Mouse (Mus musculus): ENCODE measurements around the gene Reln.

Gene Reln

GRCm38 (mm10) chr5:22307853-22308252 is 36.6 kb downstream of the Reln start:
- DNase-seq (ENCODE audit: low spot score in 2 of 2): no peak

DNA sequence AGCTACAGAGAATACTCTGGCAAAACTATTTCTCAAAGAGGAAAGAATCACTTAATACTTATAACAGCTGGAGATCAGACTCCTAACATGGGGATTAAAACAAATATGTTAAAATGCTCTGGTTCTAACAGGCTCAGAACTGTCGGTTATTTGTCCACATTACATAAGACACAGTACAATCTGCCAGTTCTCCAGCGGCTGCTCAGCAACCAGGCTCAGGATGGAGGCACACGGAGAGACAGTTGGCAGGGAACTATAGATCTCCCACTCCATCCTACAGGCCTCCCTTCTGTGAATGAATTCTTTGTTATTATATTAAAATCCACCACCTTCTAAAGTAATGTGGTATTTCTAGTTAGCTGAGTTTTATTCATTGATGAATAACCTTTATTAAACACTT is 37.4 kb downstream of the Reln start:
- no peak for DNase-seq (ENCODE audit: low spot score in 2 of 2)

GRCm38 (mm10) chr5:22303709-22304108 is 40.8 kb downstream of the Reln start:
- no peak for DNase-seq (ENCODE audit: low spot score in 2 of 2)

GRCm38 (mm10) chr5:22302309-22302708 is 42.2 kb downstream of the Reln start:
- DNase-seq (ENCODE audit: low spot score in 2 of 2): no peak

GRCm38 (mm10) chr5:22300788-22301187 is 43.7 kb downstream of the Reln start:
- no peak for DNase-seq (ENCODE audit: low spot score in 2 of 2)

- no peak for DNase-seq (ENCODE audit: low spot score in 2 of 2)
These were observed 44.5 kb downstream of the Reln start for GRCm38 (mm10) chr5:22300046-22300445.

DNA sequence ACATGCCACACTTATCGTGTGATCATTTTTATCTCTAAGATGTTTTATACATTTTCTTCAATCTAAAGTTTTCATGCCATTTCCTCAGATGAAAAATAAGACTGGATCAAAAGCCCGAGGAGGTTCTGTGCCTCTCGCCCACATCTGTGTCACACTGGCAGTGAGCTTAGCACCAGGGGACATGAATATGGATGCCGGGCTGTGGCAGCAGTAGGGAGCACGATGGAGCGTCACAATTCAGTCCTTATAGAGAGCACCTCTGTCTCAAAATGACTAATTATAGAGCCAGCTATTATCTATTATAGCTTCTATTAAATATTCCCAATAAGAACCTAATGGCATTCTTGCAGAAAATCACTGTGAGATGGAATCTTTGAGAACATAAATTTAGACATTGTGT is 49.3 kb downstream of the Reln start:
- DNase-seq (ENCODE audit: low spot score in 2 of 2): no peak

DNA sequence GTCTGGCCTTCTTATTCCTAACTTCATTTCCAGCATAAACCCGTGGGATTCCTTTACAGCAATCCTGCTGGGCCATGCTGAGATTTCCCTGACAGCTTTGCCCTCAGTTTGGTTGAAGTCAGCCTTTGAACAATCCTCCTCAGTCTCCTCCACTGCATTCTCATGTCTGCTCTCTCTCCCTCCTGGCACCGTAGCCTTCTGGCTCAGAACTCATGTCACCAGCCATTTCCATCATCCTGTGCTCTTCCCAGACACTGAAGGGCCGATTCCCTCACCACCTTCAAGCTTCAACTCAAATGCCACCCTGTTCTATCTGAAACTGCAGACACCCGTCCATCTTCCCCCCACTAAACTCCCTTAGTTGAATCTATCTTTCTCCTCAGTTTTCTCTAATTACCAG is 53.1 kb downstream of the Reln start:
- no peak for DNase-seq (ENCODE audit: low spot score in 2 of 2)

- no peak for DNase-seq (ENCODE audit: low spot score in 2 of 2)
These were observed 59.1 kb downstream of the Reln start for GRCm38 (mm10) chr5:22285396-22285795.

DNA sequence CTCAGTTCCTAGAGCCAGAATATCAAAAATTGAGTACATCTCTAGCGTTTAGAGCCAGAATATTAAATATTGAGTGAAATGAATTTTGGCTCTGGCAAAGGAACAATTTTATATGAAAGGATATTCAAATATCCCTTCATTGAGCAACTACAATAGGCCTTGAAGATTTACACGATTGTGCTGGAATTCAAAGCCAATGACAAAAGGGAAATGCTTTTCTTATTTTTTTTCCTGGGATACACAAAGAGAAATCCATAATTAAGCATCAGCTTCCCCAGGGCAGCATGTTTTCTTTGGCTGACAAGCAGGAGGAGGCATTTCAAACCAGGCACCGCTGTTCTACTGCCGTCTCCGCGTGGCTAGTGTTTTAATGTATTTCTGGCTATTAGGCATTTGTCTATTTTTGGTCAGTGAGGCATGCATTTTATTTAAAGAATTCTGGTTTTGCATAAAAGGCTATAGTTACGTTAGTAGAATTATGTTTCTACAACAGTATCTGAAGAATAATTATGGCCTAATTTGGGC is 62.3 kb downstream of the Reln start:
- no peak for DNase-seq (ENCODE audit: low spot score in 2 of 2)

GRCm38 (mm10) chr5:22280534-22281164 is 63.9 kb downstream of the Reln start:
- no peak for DNase-seq (ENCODE audit: low spot score in 2 of 2)

- DNase-seq (ENCODE audit: low spot score in 2 of 2): no peak
These were observed 65.3 kb downstream of the Reln start for GRCm38 (mm10) chr5:22279201-22279600.

DNA sequence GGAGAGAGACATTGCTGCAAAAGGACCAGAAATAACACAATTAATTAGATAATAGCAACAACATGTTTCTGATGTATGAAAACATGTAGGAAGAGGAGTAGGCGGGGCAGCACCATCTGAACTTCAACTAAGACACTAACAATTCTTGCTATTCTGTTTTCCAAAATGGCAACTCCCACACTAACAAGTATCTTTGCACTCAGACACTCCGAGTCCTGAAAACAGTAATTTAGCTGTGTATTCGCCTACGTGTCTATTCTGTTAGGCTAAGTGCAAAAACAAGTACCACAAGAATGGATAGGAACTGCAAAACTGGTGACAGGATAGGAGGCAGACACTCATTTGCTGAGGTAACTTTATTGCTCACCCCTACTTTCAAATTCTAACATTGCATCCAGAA is 70.4 kb downstream of the Reln start:
- no peak for DNase-seq (ENCODE audit: low spot score in 2 of 2)

DNA sequence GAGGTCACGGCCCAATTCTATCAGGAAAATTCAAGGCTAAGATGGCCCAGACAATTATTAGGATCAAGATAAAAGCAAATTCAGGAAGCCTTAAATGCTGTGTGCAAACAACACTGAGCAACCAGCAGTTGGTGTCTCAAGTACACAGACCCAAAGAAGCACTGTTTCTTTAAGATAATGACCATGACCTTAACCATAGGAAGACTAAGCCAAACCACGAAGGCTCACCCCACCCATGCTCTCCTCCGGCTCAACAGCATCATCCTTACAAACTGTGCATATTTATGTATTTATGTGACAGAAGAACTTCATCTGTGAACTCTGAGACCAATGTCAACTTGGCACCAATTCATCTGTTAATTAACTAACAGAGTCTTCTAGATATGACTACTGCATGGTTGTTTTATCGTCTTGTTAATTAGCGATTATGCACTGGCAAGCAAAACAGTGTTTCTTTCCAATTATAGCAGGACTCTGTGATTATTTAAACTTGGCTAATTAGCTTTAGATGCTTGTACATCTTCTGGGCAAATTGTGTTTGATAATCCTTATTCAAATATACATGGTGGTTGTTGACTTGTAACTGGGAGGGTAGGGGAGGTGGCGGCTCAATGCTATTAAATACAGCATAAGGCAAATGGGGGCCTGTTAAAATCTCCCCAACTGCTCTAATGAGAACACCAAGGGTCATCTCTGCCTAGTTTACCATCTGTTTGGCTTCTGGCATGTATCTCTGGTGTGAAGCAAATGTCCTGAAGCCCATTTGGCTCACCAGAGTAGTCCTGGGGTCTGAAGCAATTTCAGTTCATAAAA is 77.8 kb downstream of the Reln start:
- no peak for DNase-seq (ENCODE audit: low spot score in 2 of 2)

- no peak for DNase-seq (ENCODE audit: low spot score in 2 of 2)
These were observed 82.1 kb downstream of the Reln start for GRCm38 (mm10) chr5:22262351-22262765.

- no peak for DNase-seq (ENCODE audit: low spot score in 2 of 2)
These were observed 89.2 kb downstream of the Reln start for GRCm38 (mm10) chr5:22255346-22255745.

DNA sequence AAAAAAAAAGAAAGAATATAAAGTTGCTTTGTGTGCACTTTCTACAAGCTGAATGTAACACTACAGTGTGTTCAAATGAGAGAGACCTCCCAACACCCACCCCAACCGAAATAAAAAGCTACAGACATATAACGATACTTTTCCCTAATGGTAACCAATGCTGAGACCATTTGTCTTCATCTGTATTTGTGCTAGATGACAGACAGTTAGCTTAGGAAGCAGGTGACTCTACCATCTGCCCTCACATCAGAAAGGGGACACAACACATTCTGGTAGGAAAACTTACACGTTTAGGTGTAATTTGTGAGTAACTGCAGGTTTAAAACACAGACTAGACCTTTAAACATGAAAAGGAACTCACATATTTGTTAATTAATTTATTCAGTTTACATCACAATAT is 90.6 kb downstream of the Reln start:
- DNase-seq (ENCODE audit: low spot score in 2 of 2): no peak

- no peak for DNase-seq (ENCODE audit: low spot score in 2 of 2)
These were observed 91.2 kb downstream of the Reln start for GRCm38 (mm10) chr5:22253318-22253717.

DNA sequence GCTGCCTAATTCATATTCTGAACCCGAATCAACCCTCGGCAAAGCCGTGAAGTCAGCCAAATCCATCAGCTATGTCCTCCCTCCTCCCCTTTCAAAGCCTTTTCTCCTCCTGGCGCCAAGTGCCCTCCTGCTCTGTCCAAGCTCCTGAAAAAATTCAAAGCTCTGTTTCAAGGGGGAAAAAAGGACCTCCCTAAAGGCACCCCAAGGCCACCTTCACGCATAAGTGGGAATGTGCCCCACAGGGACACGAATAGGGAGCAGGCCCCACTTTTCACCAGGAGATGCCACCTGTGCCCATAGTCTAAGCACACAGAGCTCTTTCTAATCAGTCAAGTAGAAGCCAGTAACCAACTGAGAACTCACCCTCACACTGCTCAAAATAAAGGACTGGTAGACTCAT is 96.7 kb downstream of the Reln start:
- DNase-seq (ENCODE audit: low spot score in 2 of 2): no peak

GRCm38 (mm10) chr5:22245056-22245455 is 99.4 kb downstream of the Reln start:
- DNase-seq (ENCODE audit: low spot score in 2 of 2): no peak

DNA sequence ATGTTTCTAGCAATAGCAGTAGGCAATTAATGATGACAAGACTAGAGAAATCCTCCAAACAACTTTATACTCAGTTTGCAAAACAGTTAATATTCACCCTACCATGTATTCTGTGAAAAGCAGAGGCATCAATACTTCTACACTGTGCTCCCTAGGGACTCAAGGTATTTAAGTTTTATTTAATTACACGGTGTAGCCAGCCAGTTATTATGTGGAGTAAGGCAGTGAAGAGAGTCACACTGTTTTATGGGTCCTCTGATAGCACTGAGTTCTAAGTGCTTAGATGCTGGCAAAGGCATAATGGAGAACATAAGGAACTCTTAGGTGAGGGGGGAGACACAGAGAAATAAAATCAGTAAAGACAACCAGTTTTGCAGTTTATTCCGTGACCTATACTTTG is 101.0 kb downstream of the Reln start:
- no peak for DNase-seq (ENCODE audit: low spot score in 2 of 2)

- no peak for DNase-seq (ENCODE audit: low spot score in 2 of 2)
These were observed 102.9 kb downstream of the Reln start for GRCm38 (mm10) chr5:22241560-22241959.

- DNase-seq (ENCODE audit: low spot score in 2 of 2): no peak
These were observed 107.7 kb downstream of the Reln start for GRCm38 (mm10) chr5:22236801-22237200.
